Mouse (Mus musculus): ENCODE data around the gene Dync1li1.
A peak's percentile ranks its signal among the peaks of the same experiment; 100 is the strongest.

Dync1li1 gene

GRCm38 (mm10) chr9:114731011-114731755 is 42.6 kb downstream of the Dync1li1 start, which contains the start of gene Cmtm6:
Gene Cmtm6, plus strand, starts transcription at chr9:114731116.
- DNase-seq, result peak; percentile 98

DNA sequence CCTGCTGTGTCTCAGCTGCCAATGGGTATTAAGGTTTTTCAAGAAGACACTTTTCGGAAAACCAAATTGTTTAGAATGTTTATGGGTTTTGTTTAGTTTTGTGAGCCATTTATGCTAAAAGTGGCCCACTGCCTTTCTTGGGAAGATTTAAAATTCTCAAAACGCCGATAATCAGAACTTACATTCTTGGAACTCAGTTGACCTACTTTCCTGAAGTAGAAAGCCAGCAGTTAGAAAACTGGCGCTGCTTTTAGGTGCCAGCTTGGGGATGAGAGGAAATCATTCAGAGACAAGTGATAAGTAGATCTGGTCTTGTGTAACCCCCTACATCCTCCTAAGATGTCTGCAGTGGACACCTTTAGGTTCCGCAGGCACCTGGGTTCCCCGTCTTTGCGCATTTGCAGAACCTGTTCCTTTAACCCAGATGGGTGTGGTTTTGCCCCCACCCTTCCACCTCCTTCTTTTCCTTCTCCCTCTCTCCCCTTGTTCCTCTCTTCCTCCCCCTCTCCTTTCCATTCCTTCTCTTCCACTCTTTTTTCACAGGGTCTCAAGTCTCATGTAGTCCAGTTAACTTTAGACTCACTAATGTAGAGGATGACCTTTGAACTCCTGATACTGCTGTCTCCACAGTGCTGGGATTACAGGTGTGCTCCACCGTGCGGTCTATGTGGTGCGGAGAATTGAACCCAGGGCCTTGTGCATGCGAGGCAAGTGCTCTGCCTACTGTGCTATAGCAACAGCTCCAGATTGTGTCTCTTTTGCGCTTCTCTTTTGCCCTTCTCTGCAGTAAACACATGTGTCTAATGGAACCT is 43.5 kb downstream of the Dync1li1 start:
- peak; percentile 35 for DNase-seq

DNA sequence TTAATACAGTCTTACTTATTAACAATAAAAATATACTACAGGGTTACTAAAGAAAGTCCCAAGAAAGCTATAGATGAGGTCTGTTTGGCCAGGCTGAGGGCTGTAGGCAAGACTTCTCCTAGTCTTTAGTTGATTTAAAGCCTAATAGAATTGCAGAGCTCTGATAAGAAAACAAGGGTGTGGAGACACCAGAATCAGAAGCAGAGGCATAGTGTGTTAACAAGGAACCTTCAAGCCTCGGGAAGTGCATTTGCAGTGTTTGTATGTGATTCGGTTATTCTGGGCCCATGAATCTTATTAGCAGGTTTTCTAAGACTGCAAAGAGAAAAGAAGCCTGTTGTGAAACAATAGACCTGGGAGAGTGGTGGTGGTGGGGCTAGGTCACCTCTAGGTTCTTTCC is 44.6 kb downstream of the Dync1li1 start:
- no peak for DNase-seq

DNA sequence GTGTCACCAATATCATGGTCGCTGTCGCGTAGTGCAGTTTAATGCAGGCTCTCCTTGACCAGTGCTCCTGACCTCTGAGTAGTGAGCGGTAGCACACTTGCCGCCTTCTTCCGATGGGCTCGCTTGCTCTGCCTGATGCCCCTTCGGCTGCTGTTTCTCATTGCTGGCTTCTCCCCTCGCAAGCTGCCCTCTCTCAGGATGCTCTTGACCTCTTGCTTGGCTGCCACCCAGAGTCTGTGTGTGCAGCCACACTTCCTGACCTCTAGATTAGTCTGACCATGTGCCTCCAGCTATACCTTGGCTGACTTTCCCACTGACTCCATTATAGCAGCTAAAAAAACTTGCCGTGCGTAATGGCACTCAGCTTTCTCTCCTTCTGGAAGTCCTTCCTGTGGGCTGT is 47.9 kb downstream of the Dync1li1 start:
- no peak for DNase-seq

DNA sequence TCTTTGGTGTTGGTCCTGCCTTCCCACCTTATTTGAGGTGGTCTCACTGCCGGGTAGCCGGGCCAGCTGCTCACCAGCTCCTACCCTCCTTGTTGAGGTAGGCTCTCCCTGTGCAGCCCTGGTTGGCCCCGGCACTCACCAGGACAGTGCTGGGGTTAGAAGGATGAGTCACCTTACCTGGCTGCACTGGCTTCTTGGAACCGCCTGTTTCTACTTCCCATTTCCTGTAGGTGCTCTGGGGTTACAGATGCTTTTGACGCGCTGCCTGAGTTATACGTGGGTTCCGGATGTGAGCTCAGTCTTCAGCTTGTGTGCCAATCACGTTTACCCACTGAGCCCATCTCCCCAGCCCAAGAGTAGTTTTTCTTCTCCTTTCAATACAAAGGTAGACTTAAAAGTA is 51.7 kb downstream of the Dync1li1 start:
- no peak for DNase-seq

DNA sequence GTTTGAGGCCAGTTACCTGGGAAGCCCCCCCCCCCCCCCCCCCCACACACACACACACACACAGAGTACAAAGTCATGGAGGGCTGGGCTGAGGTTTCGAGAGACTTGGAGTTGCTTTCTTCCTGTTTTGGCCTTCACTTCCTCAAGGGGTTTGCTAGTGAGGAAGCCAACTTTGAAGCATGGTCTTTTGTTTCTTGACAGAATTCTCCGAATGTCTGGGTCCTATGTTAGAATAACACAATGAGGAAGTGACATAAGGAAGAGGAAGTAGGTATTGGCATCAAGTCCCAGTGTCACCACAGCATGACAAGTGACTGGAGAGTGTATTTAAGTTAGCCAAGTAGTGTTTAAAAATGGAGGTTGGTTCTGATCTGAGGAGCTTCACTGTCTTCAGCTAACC is 54.1 kb downstream of the Dync1li1 start:
- no peak for DNase-seq

- DNase-seq, result no peak
Observed at GRCm38 (mm10) chr9:114745163-114745562, 56.6 kb downstream of the Dync1li1 start.

DNA sequence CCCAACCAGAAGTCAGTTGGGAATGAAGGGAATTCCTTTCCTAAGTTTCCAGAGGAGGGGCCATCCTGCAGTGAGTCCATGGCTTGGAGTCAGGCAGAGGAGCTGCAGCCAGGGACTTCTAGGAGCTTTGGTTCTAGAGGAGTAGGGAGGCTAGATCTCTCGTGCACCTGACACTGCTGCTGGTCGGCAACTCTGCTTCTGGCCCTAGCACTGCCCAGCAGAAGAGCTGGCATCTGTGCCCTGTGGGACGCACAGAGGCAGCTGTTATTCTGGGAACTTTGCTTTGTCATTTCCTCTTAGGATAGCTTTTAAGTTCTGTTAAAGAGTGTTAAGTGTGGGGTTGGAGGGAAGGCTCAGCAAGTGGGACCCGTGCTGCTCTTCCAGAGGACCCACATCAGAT is 57.1 kb downstream of the Dync1li1 start:
- DNase-seq, result no peak

GRCm38 (mm10) chr9:114747012-114747411 is 58.4 kb downstream of the Dync1li1 start:
- DNase-seq, result no peak

GRCm38 (mm10) chr9:114747466-114747865 is 58.9 kb downstream of the Dync1li1 start:
- DNase-seq, result no peak

GRCm38 (mm10) chr9:114751582-114751981 is 63.0 kb downstream of the Dync1li1 start:
- no peak for DNase-seq

DNA sequence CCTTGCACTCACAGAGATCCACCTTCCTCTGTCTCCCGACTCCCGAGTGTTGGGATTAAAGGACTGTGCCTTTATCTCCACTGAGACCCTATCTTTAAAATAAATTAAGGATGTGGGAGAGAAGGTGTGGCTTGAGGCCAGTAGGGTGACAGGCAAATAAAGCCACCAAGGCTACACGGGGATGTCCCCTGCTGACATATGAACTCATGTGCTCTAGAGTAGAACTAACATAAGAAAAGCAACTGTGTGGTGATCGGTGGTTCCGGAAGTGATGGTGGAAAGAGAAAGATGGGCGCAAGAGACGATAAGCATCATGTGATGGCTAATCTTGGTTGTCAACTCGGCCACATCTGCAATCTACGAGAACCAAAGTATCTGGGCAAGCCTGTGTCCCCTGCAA is 63.7 kb downstream of the Dync1li1 start:
- DNase-seq, result no peak

GRCm38 (mm10) chr9:114752863-114753484 is 64.4 kb downstream of the Dync1li1 start:
- peak; percentile 92 for DNase-seq

DNA sequence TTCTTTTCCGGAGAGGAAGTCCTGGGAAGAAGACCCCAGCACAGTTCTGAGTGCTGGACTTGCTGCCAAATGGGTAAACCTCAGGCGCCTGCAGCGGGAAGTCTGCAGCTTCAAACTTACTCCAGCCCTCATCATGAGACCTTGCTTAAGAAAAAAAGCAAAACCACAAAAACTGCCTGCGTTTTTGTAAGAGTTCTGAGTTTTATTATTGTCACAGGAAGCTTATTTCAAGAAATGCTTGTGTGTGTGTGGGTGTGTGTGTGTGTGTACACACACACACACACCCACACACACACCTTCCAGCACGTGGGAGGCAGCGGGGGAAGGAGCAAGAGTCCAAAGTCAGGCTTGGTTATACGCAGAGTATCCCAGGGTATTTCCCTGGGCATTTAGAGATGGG is 69.7 kb downstream of the Dync1li1 start:
- no peak for DNase-seq

- no peak for DNase-seq
Observed at GRCm38 (mm10) chr9:114758801-114759200, 70.2 kb downstream of the Dync1li1 start.

- DNase-seq, result no peak
Observed at GRCm38 (mm10) chr9:114759886-114760285, 71.3 kb downstream of the Dync1li1 start.

DNA sequence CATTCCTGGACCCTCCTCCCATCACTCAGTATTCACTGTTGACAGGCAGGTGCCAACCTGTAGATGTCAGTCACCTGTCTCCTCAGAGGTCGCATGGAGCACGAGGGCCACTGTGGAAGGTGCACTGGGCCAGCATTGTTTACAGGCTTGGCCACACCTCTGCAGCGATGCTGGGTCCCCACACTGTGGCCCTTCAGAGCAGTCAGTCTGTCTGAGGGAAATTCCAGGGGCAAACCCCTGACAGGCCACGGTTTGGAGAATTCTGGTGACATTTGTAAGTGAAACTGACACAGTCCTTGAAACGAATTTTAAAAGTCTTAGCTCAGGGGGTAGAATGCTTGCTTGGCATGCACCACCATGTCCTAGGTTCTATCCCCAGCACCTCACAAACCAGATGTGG is 71.8 kb downstream of the Dync1li1 start:
- DNase-seq, result no peak

GRCm38 (mm10) chr9:114761848-114762247 is 73.3 kb downstream of the Dync1li1 start:
- DNase-seq, result no peak

GRCm38 (mm10) chr9:114763341-114763740 is 74.8 kb downstream of the Dync1li1 start:
- DNase-seq, result peak; percentile 56

DNA sequence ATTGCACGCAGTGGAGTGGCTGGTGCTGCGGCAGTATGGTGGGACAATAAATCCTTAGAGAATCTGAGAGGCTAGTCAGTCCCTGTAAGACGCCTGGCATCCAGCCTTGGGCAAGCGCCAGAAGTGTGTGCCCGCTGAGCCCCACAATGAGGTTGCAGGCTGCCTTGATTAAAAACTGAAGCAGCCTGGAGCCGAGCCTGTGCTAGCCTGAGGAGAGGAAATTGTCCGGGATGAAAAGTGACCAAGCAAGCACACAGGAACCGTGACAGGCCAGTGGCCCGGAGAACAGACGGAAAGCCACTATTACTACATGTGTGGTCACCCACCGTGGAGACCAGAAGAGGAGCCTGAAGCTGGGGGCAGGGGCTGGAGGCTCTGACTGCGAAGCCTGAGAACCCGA is 78.4 kb downstream of the Dync1li1 start:
- no peak for DNase-seq

DNA sequence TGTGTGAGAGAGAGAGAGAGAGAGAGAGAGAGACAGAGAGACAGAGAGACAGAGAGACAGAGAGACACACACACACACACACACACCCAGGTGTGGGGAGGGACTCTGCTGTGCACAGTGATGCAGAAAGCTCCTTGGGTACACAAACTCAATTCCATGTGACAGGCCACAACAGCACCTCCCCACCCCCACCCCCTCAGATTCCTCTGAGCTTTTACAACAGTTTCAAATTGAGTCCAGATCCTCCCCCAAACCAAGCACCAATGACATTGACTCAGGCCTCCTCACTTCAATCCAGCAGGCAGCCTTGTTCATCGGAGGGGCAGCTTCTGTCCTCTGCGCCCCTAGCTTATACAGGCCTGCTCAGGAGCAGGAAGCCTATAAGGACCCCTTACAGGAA is 78.9 kb downstream of the Dync1li1 start:
- DNase-seq, result no peak

GRCm38 (mm10) chr9:114768066-114768465 is 79.5 kb downstream of the Dync1li1 start:
- no peak for DNase-seq

GRCm38 (mm10) chr9:114770224-114770623 is 81.6 kb downstream of the Dync1li1 start:
- DNase-seq, result peak; percentile 21

GRCm38 (mm10) chr9:114771565-114771964 is 83.0 kb downstream of the Dync1li1 start:
- no peak for DNase-seq
